Mouse (Mus musculus) left cerebral cortex, postnatal 36 days (tissue): Measurements from ENCODE around the gene Unc5b. TPM values are rescaled to one million over a fixed set of nuclear protein-coding genes. Genes with fewer than 3 reads are reported as not detected.

Source experiments
- DNase-seq, 2 experiments: peaks; one replicate each; pipeline ENCODE4 v3.0.0; 2021 to 2022; ENCODE audit warnings: low spot score in 2 of 2, mixed read lengths in 1 of 2
- intact Hi-C: fragments of 180-260 bp; cut with DNase I; formaldehyde crosslinking; loops from one replicate; pipeline ENCODE4 v1.15.1; 2025
- total RNA-seq, 2 experiments: library from RNA; stranded (reverse); gene quantifications; 2 replicates each; pipeline ENCODE4 v1.2.3; 2021

The Unc5b gene
- total RNA-seq, 2 experiments from 2014 or later = 9.7 to 13.5 TPM

DNA sequence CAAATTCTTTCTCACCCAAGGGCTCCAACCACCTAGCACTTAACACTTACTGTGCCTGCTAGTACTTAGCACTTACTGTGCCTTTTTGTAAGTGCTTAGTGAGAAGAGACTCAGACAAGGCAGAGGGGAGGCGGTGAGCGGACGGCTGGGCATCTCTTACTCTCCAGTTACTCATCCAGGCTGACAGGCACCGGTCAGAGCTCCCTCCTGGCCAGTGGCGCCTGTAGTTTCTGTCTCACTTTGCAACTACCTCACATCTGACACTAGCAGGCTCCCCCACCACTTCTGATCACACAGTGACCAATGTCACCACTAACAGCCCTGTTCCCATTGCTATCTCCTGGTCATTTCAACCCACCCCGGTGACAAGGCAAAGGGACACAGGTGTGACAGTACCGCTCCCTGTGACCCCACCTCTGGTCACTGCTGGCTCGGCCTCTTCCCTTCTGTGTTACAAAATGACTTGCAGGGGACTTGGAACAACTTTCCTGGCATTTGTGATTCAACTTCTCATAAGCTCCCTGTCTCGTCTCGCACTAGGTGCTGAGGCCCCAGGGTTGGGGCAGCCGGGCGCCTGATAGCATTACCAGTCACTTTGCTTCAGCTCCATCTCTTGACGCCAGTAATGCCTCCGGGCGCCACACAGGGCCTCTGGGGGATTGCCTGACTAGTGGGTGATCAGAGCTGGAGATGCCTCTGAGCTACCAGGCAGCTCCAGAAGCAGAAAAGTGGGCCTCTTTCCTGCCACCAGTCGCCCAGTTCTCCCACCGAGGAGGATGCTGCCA, 8.5 kb downstream of the Unc5b start:
- no peak for DNase-seq
- intact Hi-C loops = no loop called here

- DNase-seq = no peak
- intact Hi-C loops = no loop called here
Observed at GRCm38 (mm10) chr10:60821736-60822358, 9.5 kb downstream of the Unc5b start.

DNA sequence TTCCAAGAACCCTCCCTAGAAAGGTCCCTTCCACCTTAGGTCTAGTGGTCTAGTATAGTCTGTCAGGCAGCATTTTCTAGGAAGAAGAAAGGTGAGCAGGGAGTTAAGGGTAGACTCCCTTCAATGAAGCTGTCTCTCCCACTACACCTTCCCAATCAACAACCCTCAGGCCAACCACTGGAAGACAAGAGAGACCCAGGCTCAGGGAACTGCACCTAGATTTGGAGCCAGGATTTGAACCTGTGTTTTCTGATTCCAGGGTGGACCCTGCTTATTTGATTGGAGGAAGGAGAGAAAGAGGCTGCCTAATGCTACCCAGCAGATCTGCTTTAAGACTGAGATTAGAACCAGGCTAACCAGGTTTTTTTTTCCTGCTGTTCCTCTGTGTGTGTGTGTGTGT, 10.1 kb downstream of the Unc5b start:
- no peak for DNase-seq
- intact Hi-C loops = no loop called here

GRCm38 (mm10) chr10:60820552-60820951, 10.8 kb downstream of the Unc5b start:
- no peak for DNase-seq
- intact Hi-C loops = no loop called here

DNA sequence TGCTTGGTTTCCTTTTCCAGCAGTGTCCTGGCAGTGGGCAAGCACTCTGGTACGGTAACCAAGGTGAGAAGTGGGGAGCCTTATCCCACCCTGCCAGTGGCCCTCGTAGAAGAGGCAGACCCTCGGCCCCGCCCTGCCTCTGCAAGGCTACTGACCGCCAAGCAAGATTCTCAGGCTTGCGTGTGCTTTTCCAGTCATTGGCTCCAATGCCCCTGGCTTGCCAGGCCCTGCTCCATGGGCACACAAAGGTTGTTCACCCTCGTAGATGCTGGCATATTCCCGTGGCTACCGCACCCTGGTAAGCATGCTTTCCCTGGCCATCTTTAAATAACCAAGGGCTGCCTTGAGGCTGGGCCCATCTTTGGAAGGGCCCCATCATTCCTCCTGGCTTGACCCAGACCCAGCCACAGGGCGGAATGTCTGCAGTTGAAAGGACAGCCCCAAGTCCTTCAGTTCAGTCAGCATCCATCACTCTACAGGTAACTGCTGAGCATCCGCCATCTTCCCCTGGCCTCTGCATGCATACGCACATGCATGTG, 11.7 kb downstream of the Unc5b start:
- DNase-seq = no peak
- intact Hi-C loops = no loop called here

DNA sequence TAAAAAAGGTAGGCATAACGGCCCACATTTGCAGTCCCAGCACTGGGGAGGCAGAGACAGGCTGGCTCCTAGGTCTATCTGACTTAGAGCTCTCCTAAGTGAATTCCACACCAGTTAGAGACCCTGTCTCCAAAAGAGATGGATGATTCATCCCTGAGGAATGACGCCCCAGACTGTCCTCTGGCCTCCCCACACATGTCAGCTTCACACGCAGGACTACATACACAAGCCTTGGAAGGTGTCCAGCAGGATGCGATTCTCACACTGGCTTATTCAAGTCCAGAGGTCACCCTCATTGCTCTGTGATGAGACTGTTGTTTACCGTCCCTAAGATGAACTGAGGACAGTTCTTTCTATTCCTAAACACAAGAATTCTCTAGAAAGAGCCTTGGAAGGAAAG, 12.2 kb downstream of the Unc5b start:
- DNase-seq = no peak
- intact Hi-C loops = no loop called here

DNA sequence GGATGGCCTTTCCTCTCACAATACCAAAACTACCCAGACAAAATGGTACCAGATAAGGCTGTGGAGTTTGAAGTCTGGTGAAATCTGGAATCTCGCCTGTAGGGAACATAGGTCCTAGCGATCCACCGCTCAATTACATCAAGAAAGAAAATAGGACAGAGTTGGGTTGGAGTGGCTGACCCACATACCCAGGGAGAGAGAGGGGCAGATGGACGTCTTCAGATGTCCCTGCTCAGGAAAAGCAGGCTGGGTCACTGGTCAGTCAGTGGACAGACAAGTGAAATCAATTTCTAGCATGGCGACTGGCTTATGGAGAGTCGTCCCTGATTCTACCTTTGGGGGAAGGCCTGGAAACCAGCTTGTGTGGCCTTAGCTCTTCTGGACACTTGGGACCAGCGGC, 12.7 kb downstream of the Unc5b start:
- no peak for DNase-seq

GRCm38 (mm10) chr10:60817868-60818267, 13.5 kb downstream of the Unc5b start:
- intact Hi-C loops = no loop called here
- no peak for DNase-seq

More for the DNA sequence above, 12.7 kb downstream of the Unc5b start:
- intact Hi-C loops = no loop called here

- peak; percentile 38 to 47 for DNase-seq
- intact Hi-C loops = no loop called here
Observed at GRCm38 (mm10) chr10:60816872-60817648, 14.3 kb downstream of the Unc5b start.

GRCm38 (mm10) chr10:60815855-60816254, 15.5 kb downstream of the Unc5b start:
- DNase-seq = no peak

GRCm38 (mm10) chr10:60815059-60815458, 16.3 kb downstream of the Unc5b start:
- DNase-seq = no peak
- intact Hi-C loops = no loop called here

More at GRCm38 (mm10) chr10:60815855-60816254, 15.5 kb downstream of the Unc5b start:
- intact Hi-C loops = no loop called here

DNA sequence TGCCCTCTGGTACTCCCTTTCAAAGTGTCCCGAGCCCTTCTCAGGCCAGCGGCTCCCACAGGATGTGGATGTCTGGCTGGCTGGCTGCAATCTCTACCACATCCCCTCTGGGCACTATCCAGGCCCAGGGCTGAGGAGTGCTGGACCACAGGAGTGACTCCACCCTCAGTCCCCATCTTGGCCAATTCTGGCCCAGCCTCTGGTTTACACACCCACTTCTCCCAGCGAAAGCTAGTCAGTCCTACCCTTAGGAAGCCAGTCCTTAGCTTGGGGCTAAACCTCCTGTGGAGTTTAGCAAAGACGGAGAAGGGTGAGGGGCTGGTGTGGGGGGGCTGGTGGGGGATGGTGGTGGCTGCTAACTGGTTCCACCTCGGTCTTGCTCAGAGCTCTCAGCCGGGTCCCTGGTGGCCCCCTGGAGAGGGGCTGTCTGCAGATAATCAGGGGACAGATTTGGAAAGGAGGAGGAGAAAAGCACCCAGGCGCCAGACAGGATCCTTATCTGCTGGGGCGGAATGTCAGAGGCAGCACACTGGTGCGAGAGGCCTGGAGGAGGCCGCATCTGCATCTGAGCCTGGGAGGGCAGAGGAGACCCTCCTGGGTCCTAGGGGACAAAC, 16.8 kb downstream of the Unc5b start:
- no peak for DNase-seq
- intact Hi-C loops = no loop called here

DNA sequence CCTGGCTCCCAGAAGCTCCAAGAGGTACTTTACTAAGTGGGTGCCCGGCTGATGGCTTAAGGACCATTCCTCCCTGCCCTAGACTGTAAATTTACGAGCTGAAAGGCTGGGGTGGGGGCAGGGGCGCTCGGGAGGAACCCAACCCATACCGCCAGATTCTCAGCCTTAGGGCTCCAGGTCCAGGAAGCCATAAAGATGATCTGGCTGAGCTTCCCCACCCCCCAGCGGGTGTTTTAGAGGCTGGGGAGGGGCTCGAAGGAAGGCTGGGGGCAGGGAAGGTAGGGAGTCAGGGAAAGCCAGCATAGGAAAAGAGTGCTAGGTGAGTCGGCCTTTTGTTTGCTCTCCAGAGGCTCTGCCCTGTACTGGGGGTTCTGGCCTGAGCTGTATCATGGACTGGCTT, 17.8 kb downstream of the Unc5b start:
- intact Hi-C loops = no loop called here
- no peak for DNase-seq

- intact Hi-C loops = no loop called here
- no peak for DNase-seq
Observed at GRCm38 (mm10) chr10:60811792-60812525, 19.4 kb downstream of the Unc5b start.

DNA sequence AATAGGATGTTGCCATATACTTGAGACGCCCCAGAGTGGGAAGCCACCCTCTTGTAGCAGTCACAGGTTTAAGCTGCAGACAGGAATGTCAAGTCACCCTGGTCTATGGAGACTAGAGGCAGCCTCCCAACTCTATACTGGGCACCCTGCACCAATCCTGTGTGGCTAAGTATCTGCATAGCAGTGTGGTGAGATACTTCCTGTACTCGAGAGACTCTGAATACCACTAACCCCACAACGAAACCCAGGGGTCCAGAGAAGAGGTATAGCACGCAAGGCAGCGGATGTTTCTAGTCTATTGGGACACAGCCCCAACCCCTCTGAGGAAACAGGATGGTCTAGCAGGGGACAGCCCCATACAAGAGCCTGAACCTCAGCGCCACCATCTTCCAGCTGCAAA, 22.9 kb downstream of the Unc5b start:
- no peak for DNase-seq
- intact Hi-C loops = no loop called here

GRCm38 (mm10) chr10:60807531-60808185, 23.7 kb downstream of the Unc5b start:
- no peak for DNase-seq
- intact Hi-C loops = no loop called here

GRCm38 (mm10) chr10:60806207-60806538, 25.2 kb downstream of the Unc5b start:
- DNase-seq = no peak
- intact Hi-C loops = no loop called here

- intact Hi-C loops = no loop called here
- DNase-seq = no peak
Observed at GRCm38 (mm10) chr10:60805436-60806206, 25.8 kb downstream of the Unc5b start.
